Mouse (Mus musculus): ENCODE measurements around the gene Pramef20.
"Not testable (repeated sequence)": the region's sequence is repeated elsewhere in the genome, so short reads cannot be mapped to it uniquely, and the experiment has no call there.

Pramef20 gene

GRCm38 (mm10) chr4:144377911-144378310 lies at the start of gene Pramef20:
Gene Pramef20 (minus strand): TSS chr4:144377933.
- in situ Hi-C loops (cut with MboI; ENCODE audit: low pct_unique_long_range_greater_than_20kb in 1 of 2, low sequenced_read_pairs in 2 of 2, unreplicated experiment in 1 of 2): no loop called here

- in situ Hi-C loops (cut with MboI; ENCODE audit: low pct_unique_long_range_greater_than_20kb in 1 of 2, low sequenced_read_pairs in 2 of 2, unreplicated experiment in 1 of 2): no loop called here
Observed at GRCm38 (mm10) chr4:144424590-144424989, 46.9 kb upstream of the Pramef20 start.

- in situ Hi-C loops (cut with MboI; ENCODE audit: low pct_unique_long_range_greater_than_20kb in 1 of 2, low sequenced_read_pairs in 2 of 2, unreplicated experiment in 1 of 2): no loop called here
Observed at GRCm38 (mm10) chr4:144420644-144421043, 42.9 kb upstream of the Pramef20 start.

GRCm38 (mm10) chr4:144408290-144408689 lies 30.6 kb upstream of the Pramef20 start, which contains the start of gene Pramef12:
Gene Pramef12 (minus strand): TSS chr4:144408464.
- in situ Hi-C loops (cut with MboI; ENCODE audit: low pct_unique_long_range_greater_than_20kb in 1 of 2, low sequenced_read_pairs in 2 of 2, unreplicated experiment in 1 of 2): no loop called here

GRCm38 (mm10) chr4:144406261-144406660 lies 28.5 kb upstream of the Pramef20 start:
- in situ Hi-C loops (cut with MboI; ENCODE audit: low pct_unique_long_range_greater_than_20kb in 1 of 2, low sequenced_read_pairs in 2 of 2, unreplicated experiment in 1 of 2): no loop called here

- in situ Hi-C loops (cut with MboI; ENCODE audit: low pct_unique_long_range_greater_than_20kb in 1 of 2, low sequenced_read_pairs in 2 of 2, unreplicated experiment in 1 of 2): no loop called here
Observed at GRCm38 (mm10) chr4:144404456-144405086, 26.8 kb upstream of the Pramef20 start.

- in situ Hi-C loops (cut with MboI; ENCODE audit: low pct_unique_long_range_greater_than_20kb in 1 of 2, low sequenced_read_pairs in 2 of 2, unreplicated experiment in 1 of 2): no loop called here
Observed at GRCm38 (mm10) chr4:144402712-144403111, 25.0 kb upstream of the Pramef20 start.

GRCm38 (mm10) chr4:144396316-144396715 lies 18.6 kb upstream of the Pramef20 start:
- in situ Hi-C loops (cut with MboI; ENCODE audit: low pct_unique_long_range_greater_than_20kb in 1 of 2, low sequenced_read_pairs in 2 of 2, unreplicated experiment in 1 of 2): no loop called here

GRCm38 (mm10) chr4:144357642-144358041 lies 20.1 kb downstream of the Pramef20 start, which contains the start of gene Gm13119:
Gene Gm13119 (plus strand): TSS chr4:144357942.
- in situ Hi-C loops (cut with MboI; ENCODE audit: low pct_unique_long_range_greater_than_20kb in 1 of 2, low sequenced_read_pairs in 2 of 2, unreplicated experiment in 1 of 2): not testable (repeated sequence)

- in situ Hi-C loops (cut with MboI; ENCODE audit: low pct_unique_long_range_greater_than_20kb in 1 of 2, low sequenced_read_pairs in 2 of 2, unreplicated experiment in 1 of 2): loop anchor here in 1 of 2 experiments (10.0 kb wide), 1 partner anchor 351 kb away; no protein-coding TSS in a partner anchor
Observed at GRCm38 (mm10) chr4:144335856-144336255, 41.9 kb downstream of the Pramef20 start.

- in situ Hi-C loops (cut with MboI; ENCODE audit: low pct_unique_long_range_greater_than_20kb in 1 of 2, low sequenced_read_pairs in 2 of 2, unreplicated experiment in 1 of 2): loop anchor here in 1 of 2 experiments (10.0 kb wide), 1 partner anchor 345 kb away; no protein-coding TSS in a partner anchor
Observed at GRCm38 (mm10) chr4:144329949-144330348, 47.8 kb downstream of the Pramef20 start, which contains the start of gene Gm13128. Gene Gm13128 (plus strand): TSS chr4:144330249.

Data from mouse embryonic stem cell (cell line).